Mouse (Mus musculus) embryonic fibroblast, embryonic 13.5 days (primary cell): ENCODE results near the gene Lif.

ENCODE experiments used
- CTCF ChIP-seq: IDR thresholded peaks from 2 replicates; pipeline ENCODE4 v1.5.1; 2011; ENCODE audit warnings: mild to moderate bottlenecking, control low read depth, low read length, moderate library complexity, borderline replicate concordance; ENCODE audit not compliant: insufficient read depth
- POLR2A ChIP-seq: IDR thresholded peaks from 2 replicates; pipeline ENCODE4 v1.6.1; 2011; ENCODE audit warnings: low read depth, mild to moderate bottlenecking, control low read depth, low read length, moderate library complexity

DNA sequence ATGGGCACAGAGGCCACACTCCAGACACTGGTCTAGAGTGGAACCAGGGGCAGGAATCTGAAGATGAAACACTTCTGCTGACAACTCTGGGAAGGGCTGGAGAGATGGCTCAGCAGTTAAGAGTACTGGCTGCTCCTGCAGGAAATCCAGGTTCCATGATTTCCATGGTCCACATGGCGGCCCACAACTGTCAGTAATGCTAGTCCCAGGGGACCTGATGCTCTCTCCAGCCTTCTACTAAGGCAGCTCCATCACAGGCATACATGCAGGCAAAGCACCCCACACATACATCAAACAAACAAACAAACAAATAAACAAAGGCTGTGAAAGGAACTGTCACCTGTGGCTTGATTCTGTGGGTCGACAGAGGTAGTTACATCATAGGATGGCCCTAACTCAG lies 48.7 kb downstream of the Lif start:
- TF ChIP-seq CTCF (no peak), POLR2A (no peak)
